Mouse (Mus musculus): ENCODE measurements around the gene Exosc2. TPM values are rescaled to one million over a fixed set of nuclear protein-coding genes. Genes with fewer than 3 reads are reported as not detected.

Gene Exosc2
- polyA plus RNA-seq, 1 experiment from 2014 or later = 83.8 TPM

Other genes with a start within 250 kb of the Exosc2 start
- 14.1 and 15.3 TPM in 2 replicates for gene Ass1, start 200.5 kb upstream of the Exosc2 start, polyA plus RNA-seq (2015; fragmentation: Nextera tagmentation; extraction: Ambion mirVana)
- 102 and 105 TPM in 2 replicates for gene Fubp3, start 98.1 kb upstream of the Exosc2 start, polyA plus RNA-seq (2015; fragmentation: Nextera tagmentation; extraction: Ambion mirVana)
- 0.08 and 0.21 TPM in 2 replicates for gene Prdm12, start 30.7 kb upstream of the Exosc2 start, polyA plus RNA-seq (2015; fragmentation: Nextera tagmentation; extraction: Ambion mirVana)
- 52.5 and 53.2 TPM in 2 replicates for gene Abl1, start 17.7 kb downstream of the Exosc2 start, polyA plus RNA-seq (2015; fragmentation: Nextera tagmentation; extraction: Ambion mirVana)
- 0.14 and 0.22 TPM in 2 replicates for gene Qrfp, start 139.9 kb downstream of the Exosc2 start, polyA plus RNA-seq (2015; fragmentation: Nextera tagmentation; extraction: Ambion mirVana)
- 0.55 and 0.83 TPM in 2 replicates for gene Fibcd1, start 175.3 kb downstream of the Exosc2 start, polyA plus RNA-seq (2015; fragmentation: Nextera tagmentation; extraction: Ambion mirVana)
- 2.6 and 3.9 TPM in 2 replicates for gene Lamc3, start 216.6 kb downstream of the Exosc2 start, polyA plus RNA-seq (2015; fragmentation: Nextera tagmentation; extraction: Ambion mirVana)